Mouse (Mus musculus) brain, embryonic 14.5 days (tissue): ENCODE data around the gene Ndn. TPM values are rescaled to one million over a fixed set of nuclear protein-coding genes. Genes with fewer than 3 reads are reported as not detected.
A peak's percentile ranks its signal among the peaks of the same experiment; 100 is the strongest.

ENCODE experiments used
- DNase-seq: peaks from one replicate; pipeline ENCODE4 v3.0.0-alpha.2; 2011; ENCODE audit warnings: low read depth
- CTCF ChIP-seq: fragments of 200-500 bp; IDR thresholded peaks from 2 replicates; pipeline ENCODE4 v1.5.1; 2012; ENCODE audit warnings: inconsistent platforms, mild to moderate bottlenecking, moderate library complexity, borderline replicate concordance; ENCODE audit not compliant: insufficient read depth, insufficient read length; ENCODE audit errors: extremely low read depth
- POLR2A ChIP-seq: fragments of 200-500 bp; IDR thresholded peaks from 2 replicates; pipeline ENCODE4 v1.6.1; 2012; ENCODE audit warnings: mild to moderate bottlenecking, inconsistent platforms, borderline replicate concordance; ENCODE audit not compliant: poor library complexity, insufficient read depth, insufficient read length, severe bottlenecking; ENCODE audit errors: extremely low read depth
- polyA plus RNA-seq: library from polyadenylated mRNA; depleted of rRNA; stranded (reverse); fragments of >200 nt; gene quantifications from 2 replicates; pipeline ENCODE4 v1.2.3, GENCODE M21; 2012; rRNA removed

Gene Ndn
- 461 and 473 TPM in 2 replicates for polyA plus RNA-seq

GRCm38 (mm10) chr7:62346269-62346668, at the start of gene Ndn:
Gene Ndn (plus strand): TSS chr7:62346569.
- TF ChIP-seq POLR2A (no peak), CTCF (no peak)

DNA sequence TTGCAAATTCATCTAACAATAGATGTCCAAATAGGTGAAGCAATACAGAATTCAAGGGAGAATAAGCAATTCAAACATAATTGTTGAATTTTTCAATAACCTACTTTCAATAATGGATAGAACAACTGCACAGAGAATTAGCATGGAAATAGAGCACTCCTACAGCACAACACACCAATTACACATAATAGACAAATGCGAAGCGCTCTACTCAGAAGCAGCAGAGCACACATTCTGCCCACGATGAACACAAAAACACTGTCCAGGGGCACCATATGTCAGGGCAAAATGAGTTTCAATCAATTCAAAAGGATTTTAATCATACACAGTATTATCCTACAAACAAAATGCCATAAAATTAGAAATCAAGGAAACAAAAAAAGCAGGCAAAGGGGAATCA, 43.9 kb upstream of the Ndn start:
- DNase-seq: peak; percentile 74

More at GRCm38 (mm10) chr7:62346269-62346668, at the start of gene Ndn:
- DNase-seq: no peak

DNA sequence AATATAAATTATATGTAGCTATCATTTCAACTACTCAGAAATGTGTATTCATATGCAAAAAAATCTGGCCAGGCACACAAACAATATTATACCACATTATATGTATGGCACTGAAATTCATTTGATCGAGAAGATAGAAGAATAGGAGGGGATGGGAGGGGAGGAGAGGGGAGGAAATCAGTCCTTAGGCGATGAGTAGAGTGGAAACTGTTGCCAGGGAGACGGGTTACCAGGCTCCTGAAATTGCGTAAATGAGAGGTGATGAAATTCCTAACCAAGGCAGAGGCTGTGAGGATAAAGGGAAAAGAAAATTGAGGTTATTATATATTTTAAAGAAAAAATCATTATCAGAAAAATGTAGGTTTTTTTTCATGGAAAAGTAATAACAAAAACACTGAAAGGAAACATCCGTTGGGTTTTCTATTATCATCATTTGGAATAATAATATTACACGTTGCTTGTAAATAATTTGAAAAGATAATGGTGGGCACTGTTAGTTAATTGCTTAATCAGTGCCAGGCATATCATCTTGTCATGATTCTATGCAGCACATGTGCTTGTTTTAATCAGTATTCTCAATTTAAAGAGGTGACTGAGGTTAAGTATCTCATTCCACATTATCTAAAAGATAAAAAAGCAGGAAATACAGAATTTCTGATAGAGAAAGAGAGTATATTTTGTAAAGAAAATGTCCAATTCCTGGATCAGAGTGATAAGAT, 39.3 kb upstream of the Ndn start:
- DNase-seq: peak; percentile 91
- TF ChIP-seq POLR2A: no peak
- TF ChIP-seq CTCF: no peak

More for the DNA sequence above, 43.9 kb upstream of the Ndn start:
- TF ChIP-seq POLR2A: no peak
- no peak for TF ChIP-seq CTCF

- TF ChIP-seq POLR2A (no peak), CTCF (no peak)
- DNase-seq: no peak
These were observed 29.6 kb upstream of the Ndn start for GRCm38 (mm10) chr7:62316793-62317192.

DNA sequence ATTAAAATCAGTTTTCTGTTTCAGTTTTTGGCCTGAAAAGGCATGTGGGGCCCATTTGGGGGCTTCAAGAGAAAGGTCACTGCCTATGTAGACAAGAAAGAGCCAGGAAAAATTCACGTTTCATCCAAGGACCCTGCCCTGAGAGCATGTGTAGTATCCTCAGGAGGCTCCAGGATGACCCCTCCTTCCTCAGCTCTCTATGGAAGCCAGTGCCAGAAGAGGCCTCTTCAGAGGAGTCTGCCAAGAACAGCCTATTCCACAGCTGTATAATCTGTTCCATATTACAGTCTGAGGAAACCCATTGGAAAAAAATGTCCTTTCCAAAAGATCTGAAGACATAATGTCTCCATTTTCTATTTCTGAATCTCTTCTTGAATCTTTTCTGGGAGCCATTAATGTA, 958 bp upstream of the Ndn start:
- DNase-seq: no peak
- TF ChIP-seq POLR2A: no peak
- TF ChIP-seq CTCF: no peak

DNA sequence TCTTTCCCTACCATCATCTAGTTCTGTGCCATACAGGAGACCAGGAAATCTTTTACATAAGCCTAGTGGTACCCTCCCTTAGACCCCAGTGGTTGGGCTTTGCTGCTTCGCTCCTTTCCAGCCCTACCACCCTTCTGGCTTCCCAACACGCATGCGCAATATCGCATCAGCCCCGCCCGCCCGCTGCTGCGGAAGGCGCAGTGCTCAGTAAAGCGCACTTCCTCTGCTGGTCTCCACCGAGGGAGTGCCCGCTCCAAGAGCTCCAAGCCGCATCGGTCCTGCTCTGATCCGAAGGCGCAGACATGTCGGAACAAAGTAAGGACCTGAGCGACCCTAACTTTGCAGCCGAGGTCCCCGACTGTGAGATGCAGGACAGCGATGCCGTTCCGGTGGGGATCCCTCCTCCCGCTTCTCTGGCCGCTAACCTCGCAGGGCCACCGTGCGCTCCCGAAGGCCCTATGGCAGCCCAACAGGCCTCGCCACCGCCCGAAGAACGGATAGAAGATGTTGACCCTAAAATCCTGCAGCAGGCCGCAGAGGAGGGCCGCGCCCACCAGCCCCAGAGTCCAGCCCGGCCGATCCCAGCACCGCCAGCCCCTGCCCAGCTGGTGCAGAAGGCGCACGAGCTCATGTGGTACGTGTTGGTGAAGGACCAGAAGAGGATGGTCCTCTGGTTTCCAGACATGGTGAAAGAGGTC, 1.9 kb downstream of the Ndn start:
- TF ChIP-seq POLR2A (peak; percentile 47; the same call in 1 of the 2 replicates), CTCF (no peak)

GRCm38 (mm10) chr7:62348804-62349190, 2.4 kb downstream of the Ndn start:
- DNase-seq: no peak
- TF ChIP-seq POLR2A: no peak
- TF ChIP-seq CTCF: no peak

More for the DNA sequence above, 1.9 kb downstream of the Ndn start:
- DNase-seq: peak; percentile 92

GRCm38 (mm10) chr7:62351266-62351665, 4.9 kb downstream of the Ndn start:
- peak; percentile 77 for DNase-seq
- TF ChIP-seq CTCF (no peak), POLR2A (no peak)

DNA sequence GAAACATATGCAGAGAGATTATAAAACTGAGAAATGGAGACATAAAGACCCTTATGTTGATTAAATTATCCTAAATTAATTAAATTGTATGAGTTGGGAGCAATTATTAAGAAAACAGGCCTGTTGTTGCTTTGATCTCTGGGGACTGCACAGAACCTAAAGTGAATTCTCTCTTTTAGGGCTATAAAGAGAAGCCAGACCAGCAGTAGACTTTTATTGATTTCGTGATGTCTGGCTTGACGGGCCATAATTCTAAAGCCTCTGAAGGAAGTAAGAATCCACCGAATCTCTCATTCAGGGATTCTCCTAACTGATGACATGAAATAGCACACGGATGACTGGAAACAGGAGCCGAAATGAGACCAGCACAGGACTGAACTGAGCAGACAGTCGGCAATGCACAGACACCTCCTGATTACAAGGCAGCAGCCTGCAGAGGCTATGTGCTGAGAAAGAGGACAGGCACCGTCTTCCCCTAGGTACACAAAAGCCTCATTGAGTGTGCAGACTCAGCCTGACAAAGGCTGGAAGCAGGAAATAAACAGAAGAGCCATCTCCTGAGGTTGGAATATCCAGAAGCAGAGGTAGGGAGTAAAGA, 18.8 kb downstream of the Ndn start:
- DNase-seq: peak; percentile 78
- no peak for TF ChIP-seq CTCF
- TF ChIP-seq POLR2A: no peak

- DNase-seq: peak; percentile 64
- TF ChIP-seq CTCF: no peak
- no peak for TF ChIP-seq POLR2A
These were observed 20.4 kb downstream of the Ndn start for GRCm38 (mm10) chr7:62366730-62367129.

GRCm38 (mm10) chr7:62375658-62376057, 29.3 kb downstream of the Ndn start:
- peak; percentile 74 for DNase-seq
- TF ChIP-seq CTCF (peak; percentile 53; the same call in 1 of the 2 replicates), POLR2A (no peak)

DNA sequence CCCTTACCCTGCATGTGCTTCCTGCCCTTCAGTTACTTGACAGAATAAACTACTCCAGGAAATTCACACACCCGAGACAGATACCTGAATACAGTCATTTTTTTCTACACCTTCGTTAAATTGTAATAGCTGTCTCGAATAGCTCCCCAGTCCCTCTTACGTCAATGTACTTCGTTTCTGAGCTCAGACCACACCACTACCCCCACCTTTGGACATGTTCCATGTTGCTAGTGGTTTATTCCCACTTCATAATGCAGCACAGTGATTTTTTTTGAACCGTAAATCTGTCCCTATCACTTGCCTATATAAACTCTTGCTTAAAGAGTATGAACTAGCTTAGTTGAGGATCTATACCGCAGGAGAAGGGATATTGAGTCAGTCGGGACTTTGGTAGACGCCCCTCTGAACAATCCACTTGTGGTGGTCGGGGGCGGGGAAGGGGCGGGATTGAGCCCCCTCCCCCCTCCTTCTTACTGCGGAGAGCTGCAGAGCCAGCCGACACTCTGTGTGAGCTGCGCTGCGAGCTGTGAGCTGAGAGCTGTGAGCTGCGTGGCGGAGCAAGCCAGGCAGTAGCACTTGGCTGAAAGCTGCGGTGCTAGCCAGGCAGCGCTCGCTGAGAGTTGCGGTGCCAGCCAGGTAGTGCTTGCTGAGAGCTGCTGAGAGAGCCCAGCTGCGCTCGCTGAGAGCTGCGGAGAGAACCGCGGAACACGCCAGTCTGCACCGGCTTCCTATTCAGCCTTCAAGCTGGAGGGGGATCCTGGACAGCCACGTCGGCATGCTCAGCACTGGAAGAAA, 30.3 kb downstream of the Ndn start, which contains the start of gene Magel2:
Gene Magel2 (plus strand): TSS at position 501 of the 795 bp plus-strand sequence.
- DNase-seq: peak; percentile 95
- TF ChIP-seq POLR2A: peak; percentile 47; the same call in 1 of the 2 replicates
- no peak for TF ChIP-seq CTCF
